Mouse (Mus musculus): Measurements from ENCODE around the gene Cd3eap. TPM values are rescaled to one million over a fixed set of nuclear protein-coding genes. Genes with fewer than 3 reads are reported as not detected.
A peak's percentile ranks its signal among the peaks of the same experiment; 100 is the strongest.

The Cd3eap gene
- 16.4 and 18.9 TPM in 2 replicates for polyA plus RNA-seq (2014; fragmentation: Nextera tagmentation; extraction: Ambion mirVana)

DNA sequence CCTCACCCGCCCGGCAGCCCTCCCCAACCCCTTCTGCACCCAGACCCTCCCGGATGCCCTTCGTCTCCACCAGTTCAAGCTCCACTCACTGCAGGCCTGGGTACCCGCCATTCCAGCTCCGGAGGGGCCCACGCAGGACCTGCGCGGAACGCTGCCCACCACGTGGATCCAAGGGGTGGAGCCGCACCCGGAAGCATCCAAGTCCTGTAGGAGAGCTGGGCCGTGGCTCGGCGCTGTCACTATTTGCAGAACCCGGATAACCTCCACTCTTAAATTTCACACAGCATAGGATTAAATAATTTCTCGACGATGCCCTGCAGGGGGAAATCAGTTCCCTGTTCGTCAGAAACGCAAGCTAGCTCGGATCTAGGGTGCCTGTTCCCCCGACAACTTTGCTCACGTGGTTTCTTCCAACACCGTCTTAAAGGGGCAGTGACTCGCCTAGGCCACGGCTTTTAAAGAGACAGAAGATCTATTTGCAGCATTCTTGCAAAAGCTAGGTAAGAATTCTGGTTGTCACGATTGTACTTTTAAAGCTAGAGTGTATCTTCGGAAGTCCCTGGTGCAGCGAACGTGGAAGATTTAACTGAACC, at the start of gene Cd3eap, which contains the start of gene Ppp1r13l:
TSS of gene Cd3eap (minus strand) at position 185 of the 593 bp plus-strand sequence.
TSS of gene Ppp1r13l (plus strand) at position 451 of the 593 bp plus-strand sequence.
- peak within 1 kb of the TSS; percentile 70 for H3K4me3 ChIP-seq (replicated peaks; ENCODE audit: low read depth, low read length)
- peak within 1 kb of the TSS; percentile 97 for H3K4me2 ChIP-seq (ENCODE audit: low read length)
- peak; percentile 84 for ATAC-seq (ENCODE audit: low FRiP score, low TSS enrichment)
- peaks cover 27% of the 10 kb centered on the region for H3K36me3 ChIP-seq (ENCODE audit: control insufficient read depth, insufficient read depth, low read length)
- peaks cover 26% of the 10 kb centered on the region for H3K4me1 ChIP-seq (ENCODE audit: control insufficient read depth, insufficient read depth, low read length)
- no peak within 1 kb of the TSS; the same call in 1 of the 2 replicates for H3K27ac ChIP-seq (replicated peaks; ENCODE audit: low read depth, low read length)
- 0 out of 2 replicates have a peak, but pooled peaks cover 6% of the 10 kb centered on the region for H3K27me3 ChIP-seq (ENCODE audit: control insufficient read depth, insufficient read depth, low read length)
- peak within 1 kb of the TSS; percentile 59 for H3K9ac ChIP-seq (replicated peaks; ENCODE audit: low read length)
- H3K9me3 ChIP-seq (ENCODE audit: control insufficient read depth, low read length) = no peaks in the 10 kb centered on the region
- WGBS = under 1% methylated on average over 31 of the region's 31 CpGs
- DNase-seq = peak; percentile 91

DNA sequence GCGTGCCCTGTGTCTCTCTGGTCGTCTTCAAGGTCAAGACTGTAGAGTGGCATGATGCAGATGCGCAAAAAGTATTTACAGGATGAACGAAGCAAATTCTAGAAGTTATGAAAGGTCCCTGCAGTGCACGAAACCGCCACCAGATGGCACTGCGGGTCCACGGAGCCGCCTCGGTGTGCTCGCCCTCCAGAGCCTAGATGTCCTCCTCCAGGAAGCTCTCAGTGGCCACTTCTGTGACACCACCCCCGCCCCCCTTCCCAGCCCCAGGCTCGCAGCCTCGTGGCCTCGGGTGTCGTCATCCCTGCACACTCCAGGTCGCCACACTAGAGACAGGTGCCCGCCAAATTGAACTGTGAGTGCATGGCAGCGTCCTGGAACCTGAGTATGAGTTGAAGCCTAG, 46.1 kb upstream of the Cd3eap start:
- H3K9ac ChIP-seq (replicated peaks; ENCODE audit: low read length) = no peak overlapping the region
- DNase-seq (peak; percentile 90), ATAC-seq (ENCODE audit: low FRiP score, low TSS enrichment) (peak; percentile 67; the same call in 1 of the 2 replicates)
- H3K27ac ChIP-seq (replicated peaks; ENCODE audit: low read depth, low read length) = no peak overlapping the region
- H3K4me2 ChIP-seq (ENCODE audit: low read length) = peak overlapping the region; percentile 37
- H3K9me3 ChIP-seq (ENCODE audit: control insufficient read depth, low read length) = peaks cover 5% of the 10 kb centered on the region; the same call in 1 of the 2 replicates
- H3K4me3 ChIP-seq (replicated peaks; ENCODE audit: low read depth, low read length) = no peak overlapping the region
- WGBS = 2% methylated on average over 19 of the region's 19 CpGs
- peaks cover 31% of the 10 kb centered on the region for H3K27me3 ChIP-seq (ENCODE audit: control insufficient read depth, insufficient read depth, low read length)
- H3K36me3 ChIP-seq (ENCODE audit: control insufficient read depth, insufficient read depth, low read length) = no peaks in the 10 kb centered on the region
- H3K4me1 ChIP-seq (ENCODE audit: control insufficient read depth, insufficient read depth, low read length) = 0 out of 2 replicates have a peak, but pooled peaks cover 7% of the 10 kb centered on the region

DNA sequence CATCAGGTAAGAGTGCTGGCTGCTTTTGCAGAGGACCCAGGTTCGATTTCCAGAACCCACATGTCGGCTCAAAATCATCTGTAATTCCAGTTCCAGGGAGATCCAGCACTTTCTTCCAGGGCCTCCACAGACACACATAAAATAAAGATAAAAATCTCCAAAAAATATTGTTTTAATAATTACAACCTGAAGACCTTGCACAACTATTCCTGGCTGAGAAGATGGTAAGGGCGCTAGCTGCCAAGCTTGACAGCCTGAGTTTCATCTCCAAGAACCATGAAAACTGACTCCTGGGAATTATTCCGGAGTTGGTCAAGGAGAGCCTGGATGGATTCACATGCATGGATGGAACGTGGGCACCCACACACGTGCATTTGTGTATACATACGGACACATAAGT, 45.2 kb upstream of the Cd3eap start, which contains the start of gene Ckm:
TSS of gene Ckm (plus strand) at position 301 of the 400 bp plus-strand sequence.
- no peak within 1 kb of the TSS for H3K27ac ChIP-seq (replicated peaks; ENCODE audit: low read depth, low read length)
- WGBS = 51% methylated on average over 7 of the region's 7 CpGs
- H3K4me2 ChIP-seq (ENCODE audit: low read length) = peak within 1 kb of the TSS; percentile 86
- peak within 1 kb of the TSS; percentile 43; the same call in 1 of the 2 replicates for H3K9ac ChIP-seq (replicated peaks; ENCODE audit: low read length)
- 0 out of 2 replicates have a peak, but pooled peaks cover 10% of the 10 kb centered on the region for H3K4me1 ChIP-seq (ENCODE audit: control insufficient read depth, insufficient read depth, low read length)
- H3K9me3 ChIP-seq (ENCODE audit: control insufficient read depth, low read length) = peaks cover 5% of the 10 kb centered on the region; the same call in 1 of the 2 replicates
- H3K36me3 ChIP-seq (ENCODE audit: control insufficient read depth, insufficient read depth, low read length) = no peaks in the 10 kb centered on the region
- DNase-seq = no peak
- no peak for ATAC-seq (ENCODE audit: low FRiP score, low TSS enrichment)
- H3K27me3 ChIP-seq (ENCODE audit: control insufficient read depth, insufficient read depth, low read length) = peaks cover 31% of the 10 kb centered on the region
- peak within 1 kb of the TSS; percentile 43 for H3K4me3 ChIP-seq (replicated peaks; ENCODE audit: low read depth, low read length)

DNA sequence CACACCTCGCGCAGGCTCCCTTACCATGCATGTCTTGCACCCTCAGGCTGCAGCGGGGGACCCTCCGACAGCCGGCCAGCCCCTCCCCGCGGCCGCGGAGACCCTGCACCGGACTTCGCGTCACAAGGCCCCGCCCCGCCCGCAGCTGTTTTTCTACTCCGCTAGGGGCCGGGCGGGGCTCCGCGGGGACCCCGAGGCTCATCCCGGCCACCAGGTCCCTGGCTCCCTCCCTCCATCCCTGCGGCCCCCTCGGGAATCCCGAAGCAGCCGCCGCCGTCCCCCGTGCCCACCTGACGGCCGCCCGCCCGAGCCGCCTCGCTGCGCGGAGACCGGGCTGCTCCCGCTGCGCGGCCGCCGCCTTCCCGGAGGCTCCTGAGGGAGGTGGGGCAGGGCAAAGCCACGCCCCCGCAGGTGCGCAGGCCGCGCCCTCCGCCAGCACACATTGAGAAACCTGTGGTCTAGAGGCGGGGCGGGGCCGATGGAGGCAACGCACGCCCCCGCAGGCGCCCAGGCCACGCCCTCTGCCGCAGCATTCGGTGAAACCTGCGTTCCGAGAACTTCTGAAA, 44.5 kb upstream of the Cd3eap start, which contains the start of gene Klc3:
TSS of gene Klc3 (minus strand) at position 374 of the 566 bp plus-strand sequence.
- ATAC-seq (ENCODE audit: low FRiP score, low TSS enrichment) (no peak), DNase-seq (peak; percentile 41)
- Histone ChIP-seq H3K4me2 (ENCODE audit: low read length) (peak within 1 kb of the TSS; percentile 86), H3K36me3 (ENCODE audit: control insufficient read depth, insufficient read depth, low read length) (no peaks in the 10 kb centered on the region), H3K4me1 (ENCODE audit: control insufficient read depth, insufficient read depth, low read length) (0 out of 2 replicates have a peak, but pooled peaks cover 10% of the 10 kb centered on the region), H3K27ac (replicated peaks; ENCODE audit: low read depth, low read length) (no peak within 1 kb of the TSS), H3K9me3 (ENCODE audit: control insufficient read depth, low read length) (peaks cover 5% of the 10 kb centered on the region; the same call in 1 of the 2 replicates), H3K27me3 (ENCODE audit: control insufficient read depth, insufficient read depth, low read length) (peaks cover 31% of the 10 kb centered on the region), H3K4me3 (replicated peaks; ENCODE audit: low read depth, low read length) (peak within 1 kb of the TSS; percentile 43), H3K9ac (replicated peaks; ENCODE audit: low read length) (peak within 1 kb of the TSS; percentile 43; the same call in 1 of the 2 replicates)
- WGBS = under 1% methylated on average over 62 of the region's 62 CpGs

DNA sequence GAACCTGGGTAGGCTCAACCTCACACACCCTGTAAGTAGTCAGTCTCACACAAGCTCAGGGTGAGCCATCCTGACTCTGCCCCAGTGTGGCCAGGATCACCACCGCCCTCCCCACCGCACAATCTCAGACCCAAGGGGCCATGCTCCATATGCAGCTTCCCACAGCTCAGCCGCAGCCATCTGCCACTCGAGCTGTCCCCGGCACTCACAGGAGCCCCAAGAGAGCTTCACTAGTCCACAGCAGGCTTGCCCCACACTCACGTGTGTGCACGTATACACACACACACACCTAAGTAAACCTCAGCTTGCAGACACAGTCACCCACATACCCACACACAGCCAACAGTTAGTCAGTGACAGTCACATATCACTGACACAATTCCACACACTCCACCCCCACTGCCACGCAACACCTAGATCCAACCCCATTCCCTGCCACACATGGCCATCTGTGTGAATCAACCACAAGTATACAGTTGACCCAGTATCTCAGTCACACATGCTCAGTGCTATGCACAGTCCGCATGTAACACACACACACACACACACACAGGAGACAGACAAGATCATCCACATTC, 43.3 kb upstream of the Cd3eap start:
- 0 out of 2 replicates have a peak, but pooled peaks cover 10% of the 10 kb centered on the region for H3K4me1 ChIP-seq (ENCODE audit: control insufficient read depth, insufficient read depth, low read length)
- DNase-seq (no peak), ATAC-seq (ENCODE audit: low FRiP score, low TSS enrichment) (no peak)
- no peaks in the 10 kb centered on the region for H3K36me3 ChIP-seq (ENCODE audit: control insufficient read depth, insufficient read depth, low read length)
- no peak overlapping the region for H3K27ac ChIP-seq (replicated peaks; ENCODE audit: low read depth, low read length)
- WGBS = 63% methylated on average over 9 of the region's 9 CpGs
- H3K27me3 ChIP-seq (ENCODE audit: control insufficient read depth, insufficient read depth, low read length) = peaks cover 31% of the 10 kb centered on the region
- H3K9me3 ChIP-seq (ENCODE audit: control insufficient read depth, low read length) = peaks cover 5% of the 10 kb centered on the region; the same call in 1 of the 2 replicates
- H3K4me2 ChIP-seq (ENCODE audit: low read length) = no peak overlapping the region
- H3K9ac ChIP-seq (replicated peaks; ENCODE audit: low read length) = no peak overlapping the region
- H3K4me3 ChIP-seq (replicated peaks; ENCODE audit: low read depth, low read length) = no peak overlapping the region

DNA sequence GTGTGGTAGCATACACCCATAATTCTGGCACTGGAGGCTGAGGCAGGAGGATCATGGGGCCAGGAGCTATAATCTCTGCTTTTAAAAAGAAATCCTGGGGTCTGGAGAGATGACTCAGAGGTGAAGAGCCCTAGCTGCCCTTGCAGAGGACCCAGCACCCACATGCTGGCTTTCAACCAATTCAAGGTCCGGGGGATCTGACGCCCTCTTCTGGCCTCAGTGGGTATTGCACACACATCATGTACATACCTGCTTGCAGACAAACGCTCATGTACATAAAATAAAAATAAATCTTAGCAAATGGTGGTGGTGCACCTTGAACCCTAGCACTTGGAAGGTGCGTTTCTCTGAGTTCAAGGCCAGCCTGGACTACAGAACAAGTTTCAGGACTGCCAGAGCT, 41.7 kb upstream of the Cd3eap start:
- peaks cover under 1% of the 10 kb centered on the region; the same call in 1 of the 2 replicates for H3K36me3 ChIP-seq (ENCODE audit: control insufficient read depth, insufficient read depth, low read length)
- H3K9me3 ChIP-seq (ENCODE audit: control insufficient read depth, low read length) = peaks cover 5% of the 10 kb centered on the region; the same call in 1 of the 2 replicates
- ATAC-seq (ENCODE audit: low FRiP score, low TSS enrichment) = no peak
- H3K4me2 ChIP-seq (ENCODE audit: low read length) = no peak overlapping the region
- no peak overlapping the region for H3K27ac ChIP-seq (replicated peaks; ENCODE audit: low read depth, low read length)
- no peak overlapping the region for H3K4me3 ChIP-seq (replicated peaks; ENCODE audit: low read depth, low read length)
- no peak overlapping the region for H3K9ac ChIP-seq (replicated peaks; ENCODE audit: low read length)
- H3K4me1 ChIP-seq (ENCODE audit: control insufficient read depth, insufficient read depth, low read length) = 0 out of 2 replicates have a peak, but pooled peaks cover 10% of the 10 kb centered on the region
- no peak for DNase-seq
- WGBS = 88% methylated on average over 4 of the region's 4 CpGs
- H3K27me3 ChIP-seq (ENCODE audit: control insufficient read depth, insufficient read depth, low read length) = peaks cover 31% of the 10 kb centered on the region

DNA sequence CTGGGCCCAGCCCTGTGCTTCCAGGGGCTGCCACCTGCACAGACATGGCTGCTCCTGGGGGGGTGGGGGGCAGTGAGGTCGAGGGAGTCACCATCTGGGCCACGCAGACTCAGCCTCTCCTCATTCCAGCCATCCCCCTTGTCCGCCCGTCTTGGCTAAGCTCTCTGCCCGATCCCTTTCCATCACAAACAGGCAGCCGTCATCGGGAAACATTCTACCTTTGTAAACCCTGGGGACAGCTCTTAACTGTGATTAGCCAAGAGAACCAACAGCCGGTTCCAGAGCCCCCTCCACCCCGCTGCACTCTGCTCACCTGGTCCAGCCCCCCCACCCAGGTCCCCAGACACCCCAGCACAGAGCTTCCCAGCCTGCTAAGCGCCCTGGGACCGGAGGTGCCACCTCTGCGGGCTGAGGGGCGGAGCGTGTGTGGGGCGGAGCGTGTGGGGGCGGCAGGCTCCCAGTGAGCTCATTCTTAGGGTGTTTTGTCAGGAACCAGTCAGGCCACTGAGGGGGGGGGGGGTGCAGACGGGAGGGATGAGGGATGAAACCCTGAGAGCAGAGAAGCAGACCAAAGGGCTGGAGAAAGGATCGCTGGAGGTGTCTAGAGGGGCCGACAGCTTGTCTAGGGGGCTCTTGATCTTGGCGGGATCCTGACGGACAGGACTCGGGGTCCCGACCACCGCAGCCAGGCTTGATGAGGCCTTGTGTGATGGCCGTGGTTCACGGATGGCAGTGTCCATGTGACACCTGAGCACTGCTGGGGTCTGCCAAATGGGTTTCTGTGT, 40.4 kb upstream of the Cd3eap start:
- Histone ChIP-seq H3K4me3 (replicated peaks; ENCODE audit: low read depth, low read length) (0 out of 2 replicates have a peak overlapping the region, but pooled peaks have one; percentile 10), H3K4me2 (ENCODE audit: low read length) (peak overlapping the region; percentile 46), H3K36me3 (ENCODE audit: control insufficient read depth, insufficient read depth, low read length) (peaks cover 13% of the 10 kb centered on the region), H3K9ac (replicated peaks; ENCODE audit: low read length) (no peak overlapping the region), H3K27me3 (ENCODE audit: control insufficient read depth, insufficient read depth, low read length) (peaks cover 25% of the 10 kb centered on the region), H3K9me3 (ENCODE audit: control insufficient read depth, low read length) (peaks cover 5% of the 10 kb centered on the region; the same call in 1 of the 2 replicates), H3K4me1 (ENCODE audit: control insufficient read depth, insufficient read depth, low read length) (0 out of 2 replicates have a peak, but pooled peaks cover 10% of the 10 kb centered on the region), H3K27ac (replicated peaks; ENCODE audit: low read depth, low read length) (no peak overlapping the region)
- no peak for ATAC-seq (ENCODE audit: low FRiP score, low TSS enrichment)
- no peak for DNase-seq
- WGBS = 3% methylated on average over 27 of the region's 27 CpGs

DNA sequence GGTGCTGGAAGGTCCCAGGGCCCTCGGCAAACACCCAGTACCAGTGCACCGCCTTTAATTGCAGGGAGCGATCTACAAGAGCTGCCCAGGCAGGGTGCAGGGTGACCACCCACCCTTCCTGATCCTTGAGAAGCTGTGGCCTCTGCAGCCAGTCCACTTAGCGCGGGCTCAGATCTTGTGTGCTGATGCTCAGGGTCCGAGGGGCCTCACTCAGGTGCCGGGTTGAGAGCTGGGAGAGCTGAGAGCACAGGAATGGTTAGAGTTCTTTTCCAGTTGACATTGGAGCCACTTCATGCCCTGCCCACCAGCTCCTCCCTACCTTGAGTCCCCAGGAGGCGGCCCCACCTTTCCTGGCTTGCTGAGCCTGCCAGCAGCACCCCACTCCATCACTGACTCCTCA, 35.2 kb upstream of the Cd3eap start:
- no peak overlapping the region for H3K9ac ChIP-seq (replicated peaks; ENCODE audit: low read length)
- 91% methylated on average over 8 of the region's 8 CpGs for WGBS
- ATAC-seq (ENCODE audit: low FRiP score, low TSS enrichment) = no peak
- no peak for DNase-seq
- H3K4me2 ChIP-seq (ENCODE audit: low read length) = no peak overlapping the region
- no peaks in the 10 kb centered on the region for H3K27me3 ChIP-seq (ENCODE audit: control insufficient read depth, insufficient read depth, low read length)
- H3K36me3 ChIP-seq (ENCODE audit: control insufficient read depth, insufficient read depth, low read length) = peaks cover 65% of the 10 kb centered on the region
- no peak overlapping the region for H3K27ac ChIP-seq (replicated peaks; ENCODE audit: low read depth, low read length)
- no peak overlapping the region for H3K4me3 ChIP-seq (replicated peaks; ENCODE audit: low read depth, low read length)
- H3K9me3 ChIP-seq (ENCODE audit: control insufficient read depth, low read length) = no peaks in the 10 kb centered on the region
- H3K4me1 ChIP-seq (ENCODE audit: control insufficient read depth, insufficient read depth, low read length) = no peaks in the 10 kb centered on the region
